Mouse (Mus musculus): ENCODE data around the gene Ccdc102a.

GRCm38 (mm10) chr8:94950458-94950857 is 32.6 kb upstream of the Ccdc102a start:
- no peak for TF ChIP-seq CTCF (conservative IDR thresholded peaks at IDR 0.05 in 1 of 2, IDR thresholded peaks at IDR 0.05 in 1 of 2; ENCODE audit: low read depth in 2 of 2, low read length in 2 of 2)
- TF ChIP-seq CHD1 (IDR thresholded peaks at IDR 0.05; ENCODE audit: low read depth, low read length): no peak
- no peak for TF ChIP-seq HCFC1 (IDR thresholded peaks at IDR 0.05; ENCODE audit: low read depth, low read length)
- TF ChIP-seq USF1 (IDR thresholded peaks at IDR 0.05; ENCODE audit: low read depth, low read length): no peak
- no peak for TF ChIP-seq ZC3H11A (IDR thresholded peaks at IDR 0.05; ENCODE audit: low read depth, low read length)
- no peak for TF ChIP-seq EP300 (IDR thresholded peaks at IDR 0.05; ENCODE audit: low read length)
- TF ChIP-seq TCF12 (IDR thresholded peaks at IDR 0.05; ENCODE audit: low read depth, low read length): no peak
- no peak for TF ChIP-seq USF2 (conservative IDR thresholded peaks at IDR 0.05; ENCODE audit: low read depth, low read length)
- TF ChIP-seq ETS1 (conservative IDR thresholded peaks at IDR 0.05; ENCODE audit: low read depth, low read length): no peak
- TF ChIP-seq RCOR1 (conservative IDR thresholded peaks at IDR 0.05; ENCODE audit: low read depth, low read length): no peak
- no peak for TF ChIP-seq POLR2A (IDR thresholded peaks at IDR 0.05; ENCODE audit: low read depth, low read length)
- no peak for TF ChIP-seq JUN (IDR thresholded peaks at IDR 0.05; ENCODE audit: insufficient read depth, low read depth, low read length)
- TF ChIP-seq ZNF384 (IDR thresholded peaks at IDR 0.05; ENCODE audit: low read depth, low read length): no peak

All from CH12.LX (cell line).